Mouse (Mus musculus) MEL (cell line): Measurements from ENCODE around the gene Mslnl. TPM values are rescaled to one million over a fixed set of nuclear protein-coding genes. Genes with fewer than 3 reads are reported as not detected.

Source experiments
- DNase-seq: peaks from one replicate; pipeline ENCODE4 v3.0.0; 2011; ENCODE audit warnings: low read depth, low spot score
- H3K27ac ChIP-seq: 2 replicates; pipeline ENCODE4 v1.5.1; 2012; ENCODE audit warnings: low read depth, mild to moderate bottlenecking, control low read depth, low read length, moderate library complexity; ENCODE audit not compliant: control insufficient read depth
- H3K27me3 ChIP-seq, 2 experiments: fragments of 150-350 bp in 1 of 2; sonication (generic) in 1 of 2; 2 replicates each; pipeline ENCODE4 v1.6.1; 2012; ENCODE audit warnings: low read length in 2 of 2, mild to moderate bottlenecking in 2 of 2, improper control_type of control experiment in 1 of 2, moderate library complexity in 1 of 2; ENCODE audit not compliant: insufficient read depth in 2 of 2, control insufficient read depth in 1 of 2
- H3K36me3 ChIP-seq, 2 experiments: 2 replicates each; pipeline ENCODE4 v1.6.1; 2012 to 2014; ENCODE audit warnings: low read length in 2 of 2, improper control_type of control experiment in 1 of 2, inconsistent platforms in 1 of 2, mild to moderate bottlenecking in 1 of 2; ENCODE audit not compliant: insufficient read depth in 2 of 2, control insufficient read depth in 1 of 2
- H3K4me1 ChIP-seq, 2 experiments: fragments of 150-350 bp in 1 of 2; sonication (generic) in 1 of 2; 2 replicates each; pipeline ENCODE4 v1.6.1; 2012; ENCODE audit warnings: low read length in 2 of 2, improper control_type of control experiment in 1 of 2, mild to moderate bottlenecking in 1 of 2; ENCODE audit not compliant: insufficient read depth in 2 of 2, control insufficient read depth in 1 of 2
- H3K4me3 ChIP-seq, 2 experiments: fragments of 150-350 bp in 1 of 2; sonication (generic) in 1 of 2; 2 replicates each; pipeline ENCODE4 v1.5.1; 2012; ENCODE audit warnings: low read depth in 2 of 2, low read length in 2 of 2, mild to moderate bottlenecking in 2 of 2, moderate library complexity in 2 of 2, control low read depth in 1 of 2, improper control_type of control experiment in 1 of 2; ENCODE audit not compliant: control insufficient read depth in 1 of 2, insufficient read depth in 1 of 2
- H3K79me2 ChIP-seq: 2 replicates; pipeline ENCODE4 v1.6.1; 2012; ENCODE audit warnings: mild to moderate bottlenecking, low read length, moderate library complexity; ENCODE audit not compliant: control insufficient read depth, poor library complexity, insufficient read depth
- H3K9ac ChIP-seq: 2 replicates; pipeline ENCODE4 v1.6.1; 2012; ENCODE audit warnings: low read depth, mild to moderate bottlenecking, control low read depth, low read length, moderate library complexity; ENCODE audit not compliant: control insufficient read depth, poor library complexity, severe bottlenecking
- H3K9me3 ChIP-seq: fragments of 150-350 bp; sonication (generic); replicated peaks from 2 replicates; pipeline ENCODE4 v1.6.1; 2012; ENCODE audit warnings: mild to moderate bottlenecking, low read length, improper control_type of control experiment, moderate library complexity; ENCODE audit not compliant: insufficient read depth
- BHLHE40 ChIP-seq: IDR thresholded peaks from 2 replicates; pipeline ENCODE4 v1.6.1; 2012; ENCODE audit warnings: low read depth, mild to moderate bottlenecking, inconsistent platforms, low read length, improper control_type of control experiment, borderline replicate concordance
- CHD2 ChIP-seq: IDR thresholded peaks from 2 replicates; pipeline ENCODE4 v1.6.1; 2011; ENCODE audit warnings: low read length, improper control_type of control experiment
- CTCF ChIP-seq, 3 experiments: IDR thresholded peaks in 2 of 3; conservative IDR thresholded peaks in 1 of 3; 2 replicates each; pipeline ENCODE4 v1.5.1; 2011 to 2012; ENCODE audit warnings: low read length in 3 of 3, low read depth in 2 of 3, mild to moderate bottlenecking in 2 of 3, improper control_type of control experiment in 1 of 3, inconsistent platforms in 1 of 3, mixed read lengths in 1 of 3, moderate library complexity in 1 of 3; ENCODE audit not compliant: control insufficient read depth in 1 of 3, insufficient read depth in 1 of 3, poor library complexity in 1 of 3, severe bottlenecking in 1 of 3
- E2F4 ChIP-seq: IDR thresholded peaks from 2 replicates; pipeline ENCODE4 v1.6.1; 2011; ENCODE audit warnings: low read depth, low read length, improper control_type of control experiment, borderline replicate concordance
- EP300 ChIP-seq, 2 experiments: IDR thresholded peaks; 2 replicates each; pipeline ENCODE4 v1.6.1; 2011; ENCODE audit warnings: improper control_type of control experiment in 2 of 2, low read length in 2 of 2, low read depth in 1 of 2, mild to moderate bottlenecking in 1 of 2
- ETS1 ChIP-seq: IDR thresholded peaks from 2 replicates; pipeline ENCODE4 v1.6.1; 2012; ENCODE audit warnings: low read depth, mild to moderate bottlenecking, inconsistent platforms, low read length, improper control_type of control experiment, moderate library complexity
- GABPA ChIP-seq: IDR thresholded peaks from 2 replicates; pipeline ENCODE4 v1.6.1; 2012; ENCODE audit warnings: low read depth, mild to moderate bottlenecking, inconsistent platforms, low read length, improper control_type of control experiment, moderate library complexity
- GATA1 ChIP-seq: IDR thresholded peaks from 2 replicates; pipeline ENCODE4 v1.6.1; 2011; ENCODE audit warnings: low read depth, low read length, improper control_type of control experiment
- HCFC1 ChIP-seq: IDR thresholded peaks from 2 replicates; pipeline ENCODE4 v1.6.1; 2012; ENCODE audit warnings: low read depth, mild to moderate bottlenecking, inconsistent platforms, low read length, improper control_type of control experiment, moderate library complexity
- JUND ChIP-seq: IDR thresholded peaks from 2 replicates; pipeline ENCODE4 v1.6.1; 2011; ENCODE audit warnings: low read depth, mild to moderate bottlenecking, improper control_type of control experiment, low read length
- KAT2A ChIP-seq: conservative IDR thresholded peaks from 2 replicates; pipeline ENCODE4 v1.6.1; 2012; ENCODE audit warnings: low read depth, low read length, improper control_type of control experiment, inconsistent platforms
- MAFK ChIP-seq: IDR thresholded peaks from 2 replicates; pipeline ENCODE4 v1.6.1; 2011; ENCODE audit warnings: low read depth, mild to moderate bottlenecking, low read length, improper control_type of control experiment, borderline replicate concordance
- MAX ChIP-seq: IDR thresholded peaks from 2 replicates; pipeline ENCODE4 v1.6.1; 2011; ENCODE audit warnings: low read length, improper control_type of control experiment
- MAZ ChIP-seq: IDR thresholded peaks from 2 replicates; pipeline ENCODE4 v1.6.1; 2012; ENCODE audit warnings: low read depth, mild to moderate bottlenecking, inconsistent platforms, low read length, improper control_type of control experiment
- MEF2A ChIP-seq: IDR thresholded peaks from 2 replicates; pipeline ENCODE4 v1.6.1; 2014; ENCODE audit warnings: low read depth, mild to moderate bottlenecking, inconsistent platforms, low read length, improper control_type of control experiment; ENCODE audit not compliant: poor library complexity, insufficient replicate concordance, severe bottlenecking; ENCODE audit errors: extremely low read depth
- MXI1 ChIP-seq: IDR thresholded peaks from 2 replicates; pipeline ENCODE4 v1.6.1; 2011; ENCODE audit warnings: mild to moderate bottlenecking, low read depth, low read length, improper control_type of control experiment
- MYC ChIP-seq: IDR thresholded peaks from 2 replicates; pipeline ENCODE4 v1.6.1; 2011; ENCODE audit warnings: low read depth, mild to moderate bottlenecking, low read length, improper control_type of control experiment, moderate library complexity
- NELFE ChIP-seq: IDR thresholded peaks from 2 replicates; pipeline ENCODE4 v1.6.1; 2011; ENCODE audit warnings: low read depth, low read length, improper control_type of control experiment
- POLR2AphosphoS2 ChIP-seq: IDR thresholded peaks from 2 replicates; pipeline ENCODE4 v1.6.1; 2011; ENCODE audit warnings: low read length, improper control_type of control experiment
- POLR2AphosphoS5 ChIP-seq: IDR thresholded peaks from 2 replicates; pipeline ENCODE4 v1.6.1; 2012; ENCODE audit warnings: low read depth, borderline replicate concordance, mild to moderate bottlenecking, inconsistent platforms, low read length, moderate library complexity, mixed read lengths
- RAD21 ChIP-seq: IDR thresholded peaks from 2 replicates; pipeline ENCODE4 v1.6.1; 2011; ENCODE audit warnings: mild to moderate bottlenecking, low read depth, low read length, improper control_type of control experiment
- RCOR1 ChIP-seq: IDR thresholded peaks from 2 replicates; pipeline ENCODE4 v1.6.1; 2012; ENCODE audit warnings: low read depth, mild to moderate bottlenecking, inconsistent platforms, low read length, improper control_type of control experiment
- SIN3A ChIP-seq: IDR thresholded peaks from 2 replicates; pipeline ENCODE4 v1.6.1; 2012; ENCODE audit warnings: low read length, improper control_type of control experiment, inconsistent platforms
- SMC3 ChIP-seq: IDR thresholded peaks from 2 replicates; pipeline ENCODE4 v1.6.1; 2011; ENCODE audit warnings: low read depth, low read length, improper control_type of control experiment
- TAL1 ChIP-seq: IDR thresholded peaks from 2 replicates; pipeline ENCODE4 v1.6.1; 2012; ENCODE audit warnings: mild to moderate bottlenecking, inconsistent platforms, low read length, moderate library complexity, mixed read lengths
- TCF12 ChIP-seq: IDR thresholded peaks from 2 replicates; pipeline ENCODE4 v1.6.1; 2014; ENCODE audit warnings: low read depth, mild to moderate bottlenecking, inconsistent platforms, low read length, improper control_type of control experiment, moderate library complexity
- UBTF ChIP-seq: IDR thresholded peaks from 2 replicates; pipeline ENCODE4 v1.6.1; 2012; ENCODE audit warnings: low read depth, mild to moderate bottlenecking, inconsistent platforms, low read length, improper control_type of control experiment, moderate library complexity, borderline replicate concordance; ENCODE audit not compliant: insufficient read depth
- USF2 ChIP-seq, 2 experiments: IDR thresholded peaks; 2 replicates each; pipeline ENCODE4 v1.6.1; 2011 to 2012; ENCODE audit warnings: improper control_type of control experiment in 2 of 2, low read length in 2 of 2, borderline replicate concordance in 1 of 2, inconsistent platforms in 1 of 2, low read depth in 1 of 2, mild to moderate bottlenecking in 1 of 2; ENCODE audit not compliant: insufficient read depth in 1 of 2
- ZC3H11A ChIP-seq: IDR thresholded peaks from 2 replicates; pipeline ENCODE4 v1.6.1; 2012; ENCODE audit warnings: low read depth, mild to moderate bottlenecking, inconsistent platforms, low read length, improper control_type of control experiment
- ZKSCAN1 ChIP-seq: IDR thresholded peaks from 2 replicates; pipeline ENCODE4 v1.6.1; 2012; ENCODE audit warnings: low read depth, mild to moderate bottlenecking, inconsistent platforms, low read length, improper control_type of control experiment, moderate library complexity
- ZMIZ1 ChIP-seq: IDR thresholded peaks from 2 replicates; pipeline ENCODE4 v1.6.1; 2012; ENCODE audit warnings: low read depth, mild to moderate bottlenecking, inconsistent platforms, low read length, improper control_type of control experiment, moderate library complexity
- polyA plus RNA-seq, 2 experiments: library from polyadenylated mRNA; stranded (reverse) in 1 of 2; unstranded in 1 of 2; fragments of >175 nt in 1 of 2; fragments of >200 nt in 1 of 2; gene quantifications; 2 replicates each; pipeline versions ENCODE4 v1.2.1 to v1.2.4; 2012; ENCODE audit warnings: low replicate concordance in 2 of 2, low read depth in 1 of 2; ENCODE audit not compliant: insufficient read length in 2 of 2, insufficient read depth in 1 of 2, missing spikeins in 1 of 2
- total RNA-seq: library from RNA; depleted of rRNA; stranded (reverse); fragments of 300-350 nt; gene quantifications from 2 replicates; pipeline ENCODE4 v1.2.3, GENCODE M21; 2012

Gene Mslnl
- total and polyA plus RNA-seq, 3 experiments = 0.08 TPM; not detected in 1

DNA sequence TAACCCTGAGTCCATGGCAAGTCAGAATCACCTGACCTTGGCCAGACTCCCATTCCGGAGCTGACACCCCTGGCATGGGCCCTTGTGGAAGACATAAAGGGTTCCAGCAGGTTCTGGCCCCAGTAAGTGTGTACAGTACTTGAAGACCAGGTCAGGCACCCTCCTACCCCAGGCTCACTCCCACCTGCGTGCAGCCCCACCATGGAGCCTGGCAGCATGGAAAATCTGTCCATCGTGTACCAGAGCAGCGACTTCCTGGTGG lies 7.9 kb upstream of the Mslnl start:
- Histone ChIP-seq H3K9ac (peak overlapping the region; percentile 73), H3K27me3 (no peaks in the 10 kb centered on the region), H3K27ac (no peak overlapping the region), H3K36me3 (no peaks in the 10 kb centered on the region), H3K4me3 (peak overlapping the region; percentile 73 to 81), H3K9me3 (no peaks in the 10 kb centered on the region), H3K4me1 (peaks cover 0 to 16% of the 10 kb centered on the region in 2 experiments; a peak in 2 of 4 replicates), H3K79me2 (peaks cover 8% of the 10 kb centered on the region)
- TF ChIP-seq SMC3 = no peak
- TF ChIP-seq ZC3H11A = no peak
- TF ChIP-seq BHLHE40 = no peak
- TF ChIP-seq TAL1 = no peak
- no peak for TF ChIP-seq GABPA
- no peak for TF ChIP-seq E2F4
- TF ChIP-seq TCF12 = no peak
- TF ChIP-seq POLR2AphosphoS5 = no peak
- TF ChIP-seq GATA1 = no peak
- no peak for TF ChIP-seq MAZ
- TF ChIP-seq NELFE = no peak
- TF ChIP-seq KAT2A = no peak
- TF ChIP-seq ZKSCAN1 = no peak
- no peak for DNase-seq

DNA sequence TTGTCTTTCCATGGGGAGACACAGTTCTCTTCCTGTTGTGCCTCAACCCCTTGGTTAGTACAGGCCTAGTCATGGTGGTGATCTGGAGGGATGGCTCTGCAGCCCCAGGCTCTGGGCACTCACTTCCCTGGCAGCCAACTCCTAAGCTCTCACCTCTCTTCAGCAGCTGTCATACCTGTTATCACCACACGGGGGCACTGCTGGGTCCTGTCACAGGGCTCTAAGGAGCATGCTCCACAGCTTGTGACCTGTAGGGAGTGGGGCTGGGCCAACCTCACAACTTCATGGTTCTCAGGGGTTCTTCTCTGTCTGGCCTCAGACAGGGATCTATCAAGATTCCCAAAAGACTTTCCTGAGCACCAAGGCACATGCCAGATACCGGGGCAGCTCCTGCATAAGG lies 3.8 kb upstream of the Mslnl start:
- H3K4me1 ChIP-seq = peaks cover 0 to 9% of the 10 kb centered on the region in 2 experiments; a peak in 2 of 4 replicates
- H3K9ac ChIP-seq = no peak overlapping the region
- DNase-seq = peak; percentile 89
- H3K36me3 ChIP-seq = no peaks in the 10 kb centered on the region
- no peak overlapping the region for H3K27ac ChIP-seq
- no peaks in the 10 kb centered on the region for H3K27me3 ChIP-seq
- H3K4me3 ChIP-seq = no peak overlapping the region
- H3K9me3 ChIP-seq = no peaks in the 10 kb centered on the region
- H3K79me2 ChIP-seq = peaks cover 3% of the 10 kb centered on the region
- no peak for TF ChIP-seq HCFC1
- no peak for TF ChIP-seq MAFK
- TF ChIP-seq UBTF = no peak
- TF ChIP-seq ETS1 = no peak
- no peak for TF ChIP-seq EP300 (IDR thresholded peaks at IDR 0.05; ENCODE audit: low read depth in 1 of 2, low read length in 2 of 2)
- no peak for TF ChIP-seq GATA1
- TF ChIP-seq ZKSCAN1 = no peak
- TF ChIP-seq CHD2 = no peak
- TF ChIP-seq SIN3A = no peak
- no peak for TF ChIP-seq ZMIZ1
- peak; percentile 34; the same call in 1 of the 2 replicates for TF ChIP-seq MXI1
- no peak for TF ChIP-seq POLR2AphosphoS2
- TF ChIP-seq TCF12 = no peak
- peak; percentile 87 to 90 (median 87) for TF ChIP-seq CTCF (IDR thresholded peaks at IDR 0.05 in 2 of 3, conservative IDR thresholded peaks at IDR 0.05 in 1 of 3; ENCODE audit: control insufficient read depth in 1 of 3, insufficient read depth in 1 of 3, low read depth in 2 of 3, low read length in 3 of 3, poor library complexity in 1 of 3, severe bottlenecking in 1 of 3)
- TF ChIP-seq POLR2AphosphoS5 = no peak
- TF ChIP-seq USF2 (IDR thresholded peaks at IDR 0.05; ENCODE audit: borderline replicate concordance in 1 of 2, insufficient read depth in 1 of 2, low read depth in 1 of 2, low read length in 2 of 2) = no peak
- no peak for TF ChIP-seq MYC
- no peak for TF ChIP-seq JUND
- peak; percentile 54 for TF ChIP-seq RAD21
- TF ChIP-seq SMC3 = peak; percentile 87
- TF ChIP-seq RCOR1 = no peak
- no peak for TF ChIP-seq MAX
- no peak for TF ChIP-seq MEF2A
- TF ChIP-seq E2F4 = no peak
- TF ChIP-seq KAT2A = no peak
- TF ChIP-seq ZC3H11A = peak; percentile 40; the same call in 1 of the 2 replicates
- TF ChIP-seq TAL1 = no peak
